Mouse (Mus musculus) limb, embryonic 11.5 days (tissue): ENCODE results near the gene Uqcr11. TPM values are rescaled to one million over a fixed set of nuclear protein-coding genes. Genes with fewer than 3 reads are reported as not detected.

ENCODE experiments used
- ATAC-seq: fragments of 200-750 bp; cut with Nextera tagmentation; 2 replicates; pipeline ENCODE4 v1.8.0; 2017; ENCODE audit warnings: low read depth; ENCODE audit not compliant: insufficient number of reproducible peaks, low FRiP score, low TSS enrichment
- DNase-seq: peaks from one replicate; pipeline ENCODE4 v3.0.0-alpha.2; 2015; ENCODE audit warnings: low spot score
- H3K27ac ChIP-seq: fragments of 300-500 bp; sonication (generic); replicated peaks from 2 replicates; pipeline ENCODE4 v1.5.1; 2014; ENCODE audit warnings: low read depth, mild to moderate bottlenecking, low read length
- H3K27me3 ChIP-seq: fragments of 300-500 bp; sonication (generic); 2 replicates; pipeline ENCODE4 v1.6.1; 2014; ENCODE audit warnings: mild to moderate bottlenecking, low read length, mixed read lengths; ENCODE audit not compliant: control insufficient read depth, insufficient read depth
- H3K36me3 ChIP-seq: fragments of 300-500 bp; sonication (generic); 2 replicates; pipeline ENCODE4 v1.6.1; 2014; ENCODE audit warnings: mild to moderate bottlenecking, low read length, moderate library complexity, mixed read lengths; ENCODE audit not compliant: control insufficient read depth, insufficient read depth
- H3K4me1 ChIP-seq: fragments of 300-500 bp; sonication (generic); 2 replicates; pipeline ENCODE4 v1.6.1; 2014; ENCODE audit warnings: low read length, mixed read lengths; ENCODE audit not compliant: control insufficient read depth, insufficient read depth
- H3K4me2 ChIP-seq: fragments of 300-500 bp; sonication (generic); 2 replicates; pipeline ENCODE4 v1.6.1; 2014; ENCODE audit warnings: low read depth, mild to moderate bottlenecking, moderate library complexity; ENCODE audit not compliant: severe bottlenecking
- H3K4me3 ChIP-seq: fragments of 300-500 bp; sonication (generic); 2 replicates; pipeline ENCODE4 v1.5.1; 2014; ENCODE audit warnings: low read depth, low read length
- H3K9ac ChIP-seq: fragments of 300-500 bp; sonication (generic); 2 replicates; pipeline ENCODE4 v1.6.1; 2014; ENCODE audit warnings: mild to moderate bottlenecking, low read length
- H3K9me3 ChIP-seq: fragments of 300-500 bp; sonication (generic); 2 replicates; pipeline ENCODE4 v1.6.1; 2016; ENCODE audit warnings: low read length; ENCODE audit not compliant: control insufficient read depth
- WGBS: fragments of 180-500 bp; shearing (Covaris S2); extraction: QIAGEN DNeasy Blood & Tissue Kit; methylation state at CpG from one replicate; pipeline ENCODE4 v1.1.7; 2014; 5-methylcytosine and 5-hydroxymethylcytosine counted together
- polyA plus RNA-seq: library from polyadenylated mRNA; unstranded; fragments of >200 nt; fragmentation: Nextera tagmentation; extraction: Ambion mirVana; gene quantifications from 2 replicates; pipeline ENCODE4 v1.2.1, GENCODE M21; 2014

The Uqcr11 gene
- polyA plus RNA-seq, 1 experiment from 2014 or later: 533 TPM

DNA sequence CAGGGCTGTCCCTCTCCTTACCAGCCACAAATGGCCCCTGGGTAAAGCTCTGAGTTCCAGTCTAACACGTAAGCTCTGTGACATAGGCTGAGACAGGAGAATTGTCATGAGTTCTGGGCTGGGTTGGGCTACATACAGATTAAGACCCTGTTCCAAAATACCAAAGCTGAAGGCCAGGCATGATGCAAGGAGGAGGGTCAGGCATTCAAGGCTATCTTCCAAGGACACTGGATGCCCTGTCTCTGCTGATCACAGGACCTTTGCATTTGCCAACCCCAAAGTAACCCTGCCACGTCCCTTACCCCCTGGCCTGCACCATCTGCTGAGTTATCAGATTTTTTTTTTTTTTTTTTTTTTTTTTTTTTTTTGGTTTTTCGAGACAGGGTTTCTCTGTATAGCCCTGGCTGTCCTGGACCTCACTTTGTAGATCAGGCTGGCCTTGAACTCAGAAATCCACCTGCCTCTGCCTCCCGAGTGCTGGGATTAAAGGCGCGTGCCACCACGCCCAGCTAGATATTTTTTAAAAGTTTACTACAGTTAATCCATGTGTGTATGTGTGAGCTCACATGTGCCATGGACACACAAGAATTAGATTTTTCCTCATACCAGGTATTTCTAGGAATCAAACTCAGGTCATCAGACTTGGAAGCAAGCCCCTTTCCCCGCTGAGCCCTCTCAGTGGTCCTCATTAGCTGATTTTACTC is 37.1 kb upstream of the Uqcr11 start:
- ATAC-seq: no peak
- 77% methylated on average over 8 of the region's 8 CpGs for WGBS

DNA sequence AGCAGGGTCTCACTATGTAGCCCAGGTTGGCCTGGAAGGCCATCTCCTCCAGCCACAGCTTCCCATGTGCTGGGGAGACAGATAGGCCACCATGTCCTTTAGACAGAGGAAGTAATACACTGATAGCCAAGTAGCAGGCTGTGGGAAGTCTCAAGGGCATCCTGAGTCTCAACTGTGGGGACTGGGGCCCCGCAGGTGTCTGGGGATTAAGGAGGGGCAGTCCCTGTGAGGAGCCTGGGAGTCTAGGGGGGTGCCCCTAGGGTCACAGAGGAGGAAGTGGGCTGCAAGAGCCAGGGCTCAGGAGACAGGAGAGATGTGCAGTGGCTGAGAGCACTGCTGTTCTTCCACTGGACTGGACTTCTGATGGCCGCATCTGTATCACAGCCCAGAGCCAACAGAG is 36.4 kb upstream of the Uqcr11 start:
- H3K36me3 ChIP-seq: no peaks in the 10 kb centered on the region
- H3K27me3 ChIP-seq: peaks cover 6% of the 10 kb centered on the region; the same call in 1 of the 2 replicates
- WGBS: 58% methylated on average over 2 of the region's 2 CpGs
- no peak overlapping the region for H3K9ac ChIP-seq
- H3K4me2 ChIP-seq: no peak overlapping the region
- DNase-seq: no peak
- H3K27ac ChIP-seq: no peak overlapping the region
- ATAC-seq: no peak
- no peaks in the 10 kb centered on the region for H3K4me1 ChIP-seq
- no peak overlapping the region for H3K4me3 ChIP-seq
- no peaks in the 10 kb centered on the region for H3K9me3 ChIP-seq

More for the DNA sequence above, 37.1 kb upstream of the Uqcr11 start:
- Histone ChIP-seq H3K4me1 (no peaks in the 10 kb centered on the region), H3K9me3 (no peaks in the 10 kb centered on the region), H3K36me3 (no peaks in the 10 kb centered on the region), H3K4me2 (no peak overlapping the region), H3K4me3 (no peak overlapping the region), H3K27ac (no peak overlapping the region), H3K27me3 (peaks cover 6% of the 10 kb centered on the region; the same call in 1 of the 2 replicates), H3K9ac (no peak overlapping the region)
- no peak for DNase-seq

- Histone ChIP-seq H3K27me3 (peaks cover 6% of the 10 kb centered on the region; the same call in 1 of the 2 replicates), H3K4me2 (no peak overlapping the region), H3K9ac (no peak overlapping the region), H3K36me3 (no peaks in the 10 kb centered on the region), H3K9me3 (no peaks in the 10 kb centered on the region; the same call in 1 of the 2 replicates), H3K27ac (no peak overlapping the region), H3K4me1 (no peaks in the 10 kb centered on the region), H3K4me3 (no peak overlapping the region)
- DNase-seq: no peak
- no peak for ATAC-seq
- 70% methylated on average over 8 of the region's 8 CpGs for WGBS
These were observed 35.0 kb upstream of the Uqcr11 start for GRCm38 (mm10) chr10:80441598-80441997.

DNA sequence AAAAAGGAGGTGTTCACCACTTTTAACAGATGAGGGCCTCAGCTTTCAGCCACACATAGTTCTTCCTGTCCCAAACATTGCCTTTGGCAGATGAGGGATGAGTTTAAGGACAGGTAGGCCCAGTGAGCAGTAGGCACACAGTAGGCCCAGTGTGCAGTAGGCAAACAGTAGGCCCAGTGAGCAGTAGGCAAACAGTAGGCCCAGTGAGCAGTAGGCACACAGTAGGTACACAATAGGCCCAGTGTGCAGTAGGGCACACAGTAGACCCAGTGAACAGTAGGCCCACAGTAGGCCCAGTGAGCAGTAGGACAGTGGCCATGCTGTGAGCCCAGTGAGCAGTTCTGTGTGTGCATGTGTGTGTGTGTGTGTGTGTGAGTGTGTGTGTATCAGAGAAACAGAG is 33.4 kb upstream of the Uqcr11 start:
- Histone ChIP-seq H3K9ac (no peak overlapping the region), H3K4me2 (no peak overlapping the region), H3K27ac (no peak overlapping the region), H3K4me3 (no peak overlapping the region), H3K36me3 (no peaks in the 10 kb centered on the region), H3K27me3 (0 out of 2 replicates have a peak, but pooled peaks cover under 1% of the 10 kb centered on the region), H3K4me1 (peaks cover 6% of the 10 kb centered on the region; the same call in 1 of the 2 replicates), H3K9me3 (no peaks in the 10 kb centered on the region; the same call in 1 of the 2 replicates)
- no peak for ATAC-seq
- no peak for DNase-seq

DNA sequence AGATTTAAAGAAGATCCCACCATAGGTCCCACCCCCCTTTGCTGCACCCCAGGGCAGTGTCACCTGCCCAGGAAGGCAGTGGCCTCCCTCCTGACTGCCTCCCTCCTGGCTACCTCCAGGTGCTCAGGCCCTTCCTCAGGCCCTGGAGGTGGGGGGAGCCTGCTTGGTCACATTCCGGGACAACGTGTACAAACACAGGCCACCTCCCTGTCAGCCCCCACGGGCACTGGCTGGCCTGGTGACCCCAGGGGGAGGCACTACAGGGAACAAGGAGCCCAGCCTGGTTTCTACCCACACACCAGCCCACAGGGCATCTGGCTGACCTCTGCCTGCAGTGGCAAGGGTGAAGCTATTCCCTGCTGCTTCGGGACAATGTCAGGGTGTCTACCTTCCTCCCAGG is 31.3 kb upstream of the Uqcr11 start:
- no peak overlapping the region for H3K4me3 ChIP-seq
- ATAC-seq: no peak

GRCm38 (mm10) chr10:80436276-80436675 is 29.6 kb upstream of the Uqcr11 start:
- H3K9ac ChIP-seq: 0 out of 2 replicates have a peak overlapping the region, but pooled peaks have one; percentile 12

More for the DNA sequence above, 31.3 kb upstream of the Uqcr11 start:
- no peak overlapping the region for H3K27ac ChIP-seq
- WGBS: 76% methylated on average over 4 of the region's 4 CpGs
- DNase-seq: no peak
- H3K4me2 ChIP-seq: no peak overlapping the region
- no peak overlapping the region; the same call in 1 of the 2 replicates for H3K9ac ChIP-seq
- H3K36me3 ChIP-seq: no peaks in the 10 kb centered on the region
- H3K9me3 ChIP-seq: no peaks in the 10 kb centered on the region; the same call in 1 of the 2 replicates
- H3K27me3 ChIP-seq: no peaks in the 10 kb centered on the region
- peaks cover 6% of the 10 kb centered on the region; the same call in 1 of the 2 replicates for H3K4me1 ChIP-seq

DNA sequence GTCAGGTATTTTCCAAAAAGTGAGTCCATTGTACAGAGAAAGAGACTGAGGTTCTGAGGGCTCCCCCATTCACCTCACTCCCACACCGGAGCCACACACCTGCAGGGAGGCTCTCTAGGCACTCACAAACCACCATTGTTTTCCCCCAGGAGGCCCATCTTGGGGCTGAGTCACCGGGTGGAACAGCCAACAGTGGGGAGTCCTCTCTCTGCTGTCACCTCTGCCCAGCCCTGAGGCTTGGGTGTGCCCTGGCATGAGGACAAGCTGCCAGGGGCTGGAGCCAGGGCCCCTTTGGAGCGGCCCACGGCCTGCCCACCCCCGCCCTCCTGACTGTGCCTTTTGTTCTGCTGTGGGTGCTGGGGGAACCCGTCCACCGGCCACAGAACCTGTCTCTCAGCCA is 29.1 kb upstream of the Uqcr11 start:
- ATAC-seq (no peak), DNase-seq (no peak)
- WGBS: 55% methylated on average over 7 of the region's 7 CpGs
- Histone ChIP-seq H3K4me1 (peaks cover 12% of the 10 kb centered on the region; the same call in 1 of the 2 replicates), H3K36me3 (peaks cover 2% of the 10 kb centered on the region; the same call in 1 of the 2 replicates), H3K4me2 (no peak overlapping the region), H3K9ac (peak overlapping the region; percentile 12; the same call in 1 of the 2 replicates), H3K4me3 (no peak overlapping the region), H3K9me3 (no peaks in the 10 kb centered on the region; the same call in 1 of the 2 replicates), H3K27me3 (no peaks in the 10 kb centered on the region), H3K27ac (no peak overlapping the region)

More at GRCm38 (mm10) chr10:80436276-80436675, 29.6 kb upstream of the Uqcr11 start:
- ATAC-seq (no peak), DNase-seq (no peak)
- Histone ChIP-seq H3K4me3 (no peak overlapping the region), H3K9me3 (no peaks in the 10 kb centered on the region; the same call in 1 of the 2 replicates), H3K4me1 (peaks cover 10% of the 10 kb centered on the region; the same call in 1 of the 2 replicates), H3K27ac (no peak overlapping the region), H3K27me3 (no peaks in the 10 kb centered on the region), H3K4me2 (no peak overlapping the region), H3K36me3 (no peaks in the 10 kb centered on the region)
- 14% methylated on average over 9 of the region's 9 CpGs for WGBS

- Histone ChIP-seq H3K27me3 (no peaks in the 10 kb centered on the region), H3K9me3 (no peaks in the 10 kb centered on the region; the same call in 1 of the 2 replicates), H3K4me3 (no peak overlapping the region), H3K9ac (no peak overlapping the region), H3K4me1 (peaks cover 14% of the 10 kb centered on the region; the same call in 1 of the 2 replicates), H3K27ac (no peak overlapping the region), H3K4me2 (no peak overlapping the region), H3K36me3 (peaks cover 9% of the 10 kb centered on the region; the same call in 1 of the 2 replicates)
- 76% methylated on average over 3 of the region's 3 CpGs for WGBS
- DNase-seq (no peak), ATAC-seq (no peak)
These were observed 28.2 kb upstream of the Uqcr11 start for GRCm38 (mm10) chr10:80434823-80435222.
